Mouse (Mus musculus): Measurements from ENCODE around the gene Stxbp2. TPM values are rescaled to one million over a fixed set of nuclear protein-coding genes. Genes with fewer than 3 reads are reported as not detected.
"Not testable (repeated sequence)": the region's sequence is repeated elsewhere in the genome, so short reads cannot be mapped to it uniquely, and the experiment has no call there.

The Stxbp2 gene
- polyA plus RNA-seq (2014; fragmentation: Nextera tagmentation; extraction: Ambion mirVana) = 20.3 and 27.9 TPM in 2 replicates

- peak within 1 kb of the TSS; percentile 46 for H3K4me3 ChIP-seq (ENCODE audit: low read depth, low read length)
Observed at GRCm38 (mm10) chr8:3630647-3631477, at the start of gene Stxbp2. Gene Stxbp2, plus strand, starts transcription at chr8:3630955.

GRCm38 (mm10) chr8:3581961-3582360 lies 48.8 kb upstream of the Stxbp2 start:
- not testable (repeated sequence) for DNase-seq (ENCODE audit: low spot score); H3K27me3 ChIP-seq (ENCODE audit: control insufficient read depth, insufficient read depth, low read length); H3K4me3 ChIP-seq (ENCODE audit: low read depth, low read length); H3K27ac ChIP-seq (replicated peaks; ENCODE audit: low read depth, low read length); ATAC-seq (ENCODE audit: insufficient number of reproducible peaks, low FRiP score, low TSS enrichment, low read depth); H3K36me3 ChIP-seq (ENCODE audit: control insufficient read depth, insufficient read depth, low read length); H3K9ac ChIP-seq (ENCODE audit: low read length); H3K4me1 ChIP-seq (ENCODE audit: control insufficient read depth, insufficient read depth, low read length); H3K9me3 ChIP-seq (ENCODE audit: control insufficient read depth, low read length); H3K4me2 ChIP-seq (ENCODE audit: low read depth, severe bottlenecking)
- WGBS = 88% methylated on average over 1 of the region's 3 CpGs

More at GRCm38 (mm10) chr8:3630647-3631477, at the start of gene Stxbp2:
- Histone ChIP-seq H3K9ac (ENCODE audit: low read length) (peak within 1 kb of the TSS; percentile 50), H3K4me2 (ENCODE audit: low read depth, severe bottlenecking) (peak within 1 kb of the TSS; percentile 67), H3K4me1 (ENCODE audit: control insufficient read depth, insufficient read depth, low read length) (no peaks in the 10 kb centered on the region), H3K9me3 (ENCODE audit: control insufficient read depth, low read length) (no peaks in the 10 kb centered on the region), H3K27me3 (ENCODE audit: control insufficient read depth, insufficient read depth, low read length) (no peaks in the 10 kb centered on the region), H3K36me3 (ENCODE audit: control insufficient read depth, insufficient read depth, low read length) (0 out of 2 replicates have a peak, but pooled peaks cover 2% of the 10 kb centered on the region), H3K27ac (replicated peaks; ENCODE audit: low read depth, low read length) (no peak within 1 kb of the TSS)
- peak; percentile 71 for ATAC-seq (ENCODE audit: insufficient number of reproducible peaks, low FRiP score, low TSS enrichment, low read depth)
- WGBS = 8% methylated on average over 45 of the region's 47 CpGs
- peak; percentile 74 for DNase-seq (ENCODE audit: low spot score)

- Histone ChIP-seq H3K36me3 (ENCODE audit: control insufficient read depth, insufficient read depth, low read length) (no peaks in the 10 kb centered on the region), H3K27ac (replicated peaks; ENCODE audit: low read depth, low read length) (no peak overlapping the region), H3K9ac (ENCODE audit: low read length) (no peak overlapping the region), H3K4me3 (ENCODE audit: low read depth, low read length) (no peak overlapping the region), H3K4me2 (ENCODE audit: low read depth, severe bottlenecking) (no peak overlapping the region), H3K4me1 (ENCODE audit: control insufficient read depth, insufficient read depth, low read length) (peaks cover 2% of the 10 kb centered on the region; the same call in 1 of the 2 replicates), H3K27me3 (ENCODE audit: control insufficient read depth, insufficient read depth, low read length) (no peaks in the 10 kb centered on the region; the same call in 1 of the 2 replicates), H3K9me3 (ENCODE audit: control insufficient read depth, low read length) (no peaks in the 10 kb centered on the region)
- ATAC-seq (ENCODE audit: insufficient number of reproducible peaks, low FRiP score, low TSS enrichment, low read depth) = no peak
- DNase-seq (ENCODE audit: low spot score) = no peak
- WGBS = 91% methylated on average over 2 of the region's 2 CpGs
Observed at GRCm38 (mm10) chr8:3586452-3586851, 44.3 kb upstream of the Stxbp2 start.

- no peak for ATAC-seq (ENCODE audit: insufficient number of reproducible peaks, low FRiP score, low TSS enrichment, low read depth)
- peak within 1 kb of the TSS; percentile 74 for H3K4me3 ChIP-seq (ENCODE audit: low read depth, low read length)
- no peak for DNase-seq (ENCODE audit: low spot score)
- H3K4me1 ChIP-seq (ENCODE audit: control insufficient read depth, insufficient read depth, low read length) = peaks cover 2% of the 10 kb centered on the region; the same call in 1 of the 2 replicates
- 0 out of 2 replicates have a peak within 1 kb of the TSS, but pooled peaks have one; percentile 21 for H3K27ac ChIP-seq (replicated peaks; ENCODE audit: low read depth, low read length)
- no peaks in the 10 kb centered on the region for H3K9me3 ChIP-seq (ENCODE audit: control insufficient read depth, low read length)
- peak within 1 kb of the TSS; percentile 95 for H3K4me2 ChIP-seq (ENCODE audit: low read depth, severe bottlenecking)
- H3K9ac ChIP-seq (ENCODE audit: low read length) = peak within 1 kb of the TSS; percentile 67
- WGBS = 9% methylated on average over 7 of the region's 7 CpGs
- no peaks in the 10 kb centered on the region for H3K36me3 ChIP-seq (ENCODE audit: control insufficient read depth, insufficient read depth, low read length)
- H3K27me3 ChIP-seq (ENCODE audit: control insufficient read depth, insufficient read depth, low read length) = no peaks in the 10 kb centered on the region; the same call in 1 of the 2 replicates
Observed at GRCm38 (mm10) chr8:3586993-3587390, 43.8 kb upstream of the Stxbp2 start, which contains the start of gene Camsap3. Gene Camsap3, plus strand, starts transcription at chr8:3587293.

GRCm38 (mm10) chr8:3587391-3588257 lies 43.1 kb upstream of the Stxbp2 start:
- peak overlapping the region; percentile 74 for H3K4me3 ChIP-seq (ENCODE audit: low read depth, low read length)
- no peaks in the 10 kb centered on the region; the same call in 1 of the 2 replicates for H3K27me3 ChIP-seq (ENCODE audit: control insufficient read depth, insufficient read depth, low read length)
- WGBS = under 1% methylated on average over 65 of the region's 77 CpGs
- no peaks in the 10 kb centered on the region for H3K9me3 ChIP-seq (ENCODE audit: control insufficient read depth, low read length)
- H3K36me3 ChIP-seq (ENCODE audit: control insufficient read depth, insufficient read depth, low read length) = no peaks in the 10 kb centered on the region
- peak; percentile 83 for ATAC-seq (ENCODE audit: insufficient number of reproducible peaks, low FRiP score, low TSS enrichment, low read depth)
- DNase-seq (ENCODE audit: low spot score) = peak; percentile 81
- H3K4me2 ChIP-seq (ENCODE audit: low read depth, severe bottlenecking) = peak overlapping the region; percentile 95
- H3K9ac ChIP-seq (ENCODE audit: low read length) = peak overlapping the region; percentile 67
- H3K4me1 ChIP-seq (ENCODE audit: control insufficient read depth, insufficient read depth, low read length) = peaks cover 2% of the 10 kb centered on the region; the same call in 1 of the 2 replicates
- H3K27ac ChIP-seq (replicated peaks; ENCODE audit: low read depth, low read length) = 0 out of 2 replicates have a peak overlapping the region, but pooled peaks have one; percentile 21

- DNase-seq (ENCODE audit: low spot score) (no peak), ATAC-seq (ENCODE audit: insufficient number of reproducible peaks, low FRiP score, low TSS enrichment, low read depth) (peak; percentile 27; the same call in 1 of the 2 replicates)
- 3% methylated on average over 11 of the region's 11 CpGs for WGBS
- Histone ChIP-seq H3K27ac (replicated peaks; ENCODE audit: low read depth, low read length) (no peak overlapping the region), H3K4me3 (ENCODE audit: low read depth, low read length) (peak overlapping the region; percentile 74), H3K27me3 (ENCODE audit: control insufficient read depth, insufficient read depth, low read length) (no peaks in the 10 kb centered on the region; the same call in 1 of the 2 replicates), H3K9ac (ENCODE audit: low read length) (peak overlapping the region; percentile 67), H3K4me1 (ENCODE audit: control insufficient read depth, insufficient read depth, low read length) (peaks cover 2% of the 10 kb centered on the region; the same call in 1 of the 2 replicates), H3K9me3 (ENCODE audit: control insufficient read depth, low read length) (no peaks in the 10 kb centered on the region), H3K36me3 (ENCODE audit: control insufficient read depth, insufficient read depth, low read length) (no peaks in the 10 kb centered on the region), H3K4me2 (ENCODE audit: low read depth, severe bottlenecking) (peak overlapping the region; percentile 95)
Observed at GRCm38 (mm10) chr8:3588258-3588633, 42.5 kb upstream of the Stxbp2 start.

GRCm38 (mm10) chr8:3593470-3593869 lies 37.3 kb upstream of the Stxbp2 start:
- Histone ChIP-seq H3K36me3 (ENCODE audit: control insufficient read depth, insufficient read depth, low read length) (no peaks in the 10 kb centered on the region), H3K4me1 (ENCODE audit: control insufficient read depth, insufficient read depth, low read length) (no peaks in the 10 kb centered on the region), H3K9me3 (ENCODE audit: control insufficient read depth, low read length) (no peaks in the 10 kb centered on the region), H3K9ac (ENCODE audit: low read length) (no peak overlapping the region), H3K4me2 (ENCODE audit: low read depth, severe bottlenecking) (no peak overlapping the region), H3K27me3 (ENCODE audit: control insufficient read depth, insufficient read depth, low read length) (no peaks in the 10 kb centered on the region), H3K4me3 (ENCODE audit: low read depth, low read length) (no peak overlapping the region), H3K27ac (replicated peaks; ENCODE audit: low read depth, low read length) (no peak overlapping the region)
- DNase-seq (ENCODE audit: low spot score) (no peak), ATAC-seq (ENCODE audit: insufficient number of reproducible peaks, low FRiP score, low TSS enrichment, low read depth) (no peak)
- 72% methylated on average over 3 of the region's 3 CpGs for WGBS

GRCm38 (mm10) chr8:3594466-3594865 lies 36.3 kb upstream of the Stxbp2 start:
- Histone ChIP-seq H3K4me3 (ENCODE audit: low read depth, low read length) (no peak overlapping the region), H3K4me1 (ENCODE audit: control insufficient read depth, insufficient read depth, low read length) (no peaks in the 10 kb centered on the region), H3K27me3 (ENCODE audit: control insufficient read depth, insufficient read depth, low read length) (no peaks in the 10 kb centered on the region), H3K36me3 (ENCODE audit: control insufficient read depth, insufficient read depth, low read length) (no peaks in the 10 kb centered on the region), H3K4me2 (ENCODE audit: low read depth, severe bottlenecking) (no peak overlapping the region), H3K9ac (ENCODE audit: low read length) (no peak overlapping the region), H3K9me3 (ENCODE audit: control insufficient read depth, low read length) (no peaks in the 10 kb centered on the region), H3K27ac (replicated peaks; ENCODE audit: low read depth, low read length) (no peak overlapping the region)
- no peak for DNase-seq (ENCODE audit: low spot score)
- no peak for ATAC-seq (ENCODE audit: insufficient number of reproducible peaks, low FRiP score, low TSS enrichment, low read depth)
- 85% methylated on average over 2 of the region's 2 CpGs for WGBS
